Mouse (Mus musculus) kidney, adult 18-20 months (tissue): ENCODE results near the gene Spen.

Experiments used
- DNase-seq: peaks from one replicate; pipeline ENCODE4 v3.0.0; 2021

Gene Spen

DNA sequence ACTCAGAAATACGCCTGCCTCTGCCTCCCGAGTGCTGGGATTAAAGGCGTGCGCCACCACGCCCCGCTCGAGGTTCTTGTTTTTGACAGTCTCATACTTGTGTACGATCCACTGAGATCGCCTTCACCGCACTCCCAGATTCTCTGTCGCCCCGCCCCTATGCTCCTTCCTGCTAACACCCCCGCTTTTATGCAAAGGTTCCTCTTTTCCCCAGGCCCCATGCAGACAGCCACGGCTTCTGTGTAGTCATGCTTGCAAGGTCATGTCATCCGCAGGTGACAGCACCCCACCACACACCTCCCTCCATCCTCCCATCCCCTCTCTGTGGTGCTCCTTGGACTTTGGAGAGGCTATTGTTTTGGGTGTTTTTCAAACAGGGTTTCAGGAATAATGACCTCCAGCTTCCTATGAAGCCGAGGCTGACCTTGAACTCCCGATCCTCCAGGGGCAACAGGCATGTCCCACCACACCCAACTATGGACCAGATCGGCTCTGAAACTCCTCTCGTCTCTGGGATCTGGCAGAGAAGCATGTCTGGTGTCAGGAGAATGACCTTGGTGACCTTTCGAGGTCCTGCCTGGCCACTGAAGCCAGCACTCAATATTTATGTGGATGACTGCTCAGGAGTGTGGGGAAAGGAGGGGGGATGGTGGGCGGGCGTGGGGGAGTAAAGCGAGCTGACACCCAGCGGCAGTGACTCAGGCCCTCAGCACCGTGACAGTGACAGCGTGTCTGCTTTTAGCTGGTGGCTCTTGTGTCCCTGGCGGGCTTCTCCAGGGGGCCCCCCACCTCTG, 118.8 kb downstream of the Spen start:
- DNase-seq: no peak
